Mouse (Mus musculus) stomach, embryonic 14.5 days (tissue): ENCODE results near the gene Tmem63a. TPM values are rescaled to one million over a fixed set of nuclear protein-coding genes. Genes with fewer than 3 reads are reported as not detected.

ENCODE experiments used
- ATAC-seq: fragments of 200-750 bp; cut with Nextera tagmentation; 2 replicates; pipeline ENCODE4 v1.8.0; 2017; ENCODE audit warnings: low read depth, moderate TSS enrichment; ENCODE audit not compliant: insufficient number of reproducible peaks, insufficient read depth, low FRiP score
- H3K27ac ChIP-seq: fragments of 300-500 bp; sonication (generic); 2 replicates; pipeline ENCODE4 v1.5.1; 2014; ENCODE audit warnings: mild to moderate bottlenecking, low read length, moderate library complexity, mixed read lengths
- H3K27me3 ChIP-seq: fragments of 300-500 bp; sonication (generic); 2 replicates; pipeline ENCODE4 v1.6.1; 2014; ENCODE audit warnings: low read length, control low read depth, mixed read lengths; ENCODE audit not compliant: control insufficient read depth, insufficient read depth
- H3K36me3 ChIP-seq: fragments of 300-500 bp; sonication (generic); 2 replicates; pipeline ENCODE4 v1.6.1; 2014; ENCODE audit warnings: mild to moderate bottlenecking, control low read depth, low read length, moderate library complexity, mixed read lengths; ENCODE audit not compliant: control insufficient read depth, insufficient read depth
- H3K4me1 ChIP-seq: fragments of 300-500 bp; sonication (generic); 2 replicates; pipeline ENCODE4 v1.6.1; 2014; ENCODE audit warnings: low read length, control low read depth, mixed read lengths; ENCODE audit not compliant: control insufficient read depth, insufficient read depth
- H3K4me2 ChIP-seq: fragments of 300-500 bp; sonication (generic); replicated peaks from 2 replicates; pipeline ENCODE4 v1.6.1; 2014; ENCODE audit warnings: low read depth, low read length, control low read depth
- H3K4me3 ChIP-seq: fragments of 300-500 bp; sonication (generic); 2 replicates; pipeline ENCODE4 v1.5.1; 2014; ENCODE audit warnings: low read depth, low read length, control low read depth
- H3K9ac ChIP-seq: fragments of 300-500 bp; sonication (generic); replicated peaks from 2 replicates; pipeline ENCODE4 v1.6.1; 2014; ENCODE audit warnings: low read depth, mild to moderate bottlenecking, control low read depth, low read length, moderate library complexity, mixed read lengths
- H3K9me3 ChIP-seq: fragments of 300-500 bp; sonication (generic); 2 replicates; pipeline ENCODE4 v1.6.1; 2016; ENCODE audit warnings: low read depth, low read length, control low read depth; ENCODE audit not compliant: control insufficient read depth
- WGBS: fragments of 180-500 bp; shearing (Covaris S2); extraction: QIAGEN DNeasy Blood & Tissue Kit; methylation state at CpG from one replicate; pipeline ENCODE4 v1.1.7; 2014; 5-methylcytosine and 5-hydroxymethylcytosine counted together
- polyA plus RNA-seq: library from polyadenylated mRNA; unstranded; fragments of >200 nt; fragmentation: Nextera tagmentation; extraction: Ambion mirVana; gene quantifications from 2 replicates; pipeline ENCODE4 v1.2.1, GENCODE M21; 2014

Gene Tmem63a
- polyA plus RNA-seq, 1 experiment from 2014 or later, result 14.8 TPM

GRCm38 (mm10) chr1:181010171-181010932, 68.2 kb downstream of the Tmem63a start:
- 41% methylated on average over 4 of the region's 4 CpGs for WGBS
- H3K9ac ChIP-seq, result no peak overlapping the region
- no peaks in the 10 kb centered on the region for H3K4me1 ChIP-seq
- H3K9me3 ChIP-seq, result no peaks in the 10 kb centered on the region
- no peaks in the 10 kb centered on the region for H3K36me3 ChIP-seq
- H3K27ac ChIP-seq, result no peak overlapping the region
- no peak overlapping the region for H3K4me3 ChIP-seq
- H3K4me2 ChIP-seq, result no peak overlapping the region
- H3K27me3 ChIP-seq, result no peaks in the 10 kb centered on the region
- ATAC-seq, result no peak

- Histone ChIP-seq H3K4me2 (no peak overlapping the region), H3K27ac (no peak overlapping the region), H3K9me3 (no peaks in the 10 kb centered on the region), H3K4me3 (no peak overlapping the region), H3K27me3 (no peaks in the 10 kb centered on the region), H3K36me3 (no peaks in the 10 kb centered on the region), H3K4me1 (no peaks in the 10 kb centered on the region; the same call in 1 of the 2 replicates), H3K9ac (no peak overlapping the region)
- 79% methylated on average over 5 of the region's 5 CpGs for WGBS
- no peak for ATAC-seq
Measured at GRCm38 (mm10) chr1:181011601-181012000, 69.5 kb downstream of the Tmem63a start.

- no peaks in the 10 kb centered on the region; the same call in 1 of the 2 replicates for H3K4me1 ChIP-seq
- no peak overlapping the region for H3K4me2 ChIP-seq
- WGBS, result 77% methylated on average over 3 of the region's 3 CpGs
- H3K27ac ChIP-seq, result no peak overlapping the region
- H3K9ac ChIP-seq, result no peak overlapping the region
- H3K4me3 ChIP-seq, result no peak overlapping the region
- no peaks in the 10 kb centered on the region for H3K9me3 ChIP-seq
- H3K27me3 ChIP-seq, result no peaks in the 10 kb centered on the region
- no peaks in the 10 kb centered on the region for H3K36me3 ChIP-seq
- ATAC-seq, result no peak
Measured at GRCm38 (mm10) chr1:181012416-181012815, 70.3 kb downstream of the Tmem63a start.

- H3K27ac ChIP-seq, result no peak overlapping the region
- ATAC-seq, result no peak
- H3K4me1 ChIP-seq, result no peaks in the 10 kb centered on the region; the same call in 1 of the 2 replicates
- no peaks in the 10 kb centered on the region for H3K9me3 ChIP-seq
- H3K27me3 ChIP-seq, result no peaks in the 10 kb centered on the region
- no peak overlapping the region for H3K4me2 ChIP-seq
- no peak overlapping the region for H3K4me3 ChIP-seq
- 69% methylated on average over 6 of the region's 6 CpGs for WGBS
- H3K9ac ChIP-seq, result no peak overlapping the region
- H3K36me3 ChIP-seq, result no peaks in the 10 kb centered on the region
Measured at GRCm38 (mm10) chr1:181013446-181013845, 71.3 kb downstream of the Tmem63a start.

- no peak for ATAC-seq
- Histone ChIP-seq H3K9me3 (no peaks in the 10 kb centered on the region), H3K27me3 (no peaks in the 10 kb centered on the region), H3K36me3 (no peaks in the 10 kb centered on the region), H3K27ac (no peak overlapping the region), H3K4me1 (no peaks in the 10 kb centered on the region; the same call in 1 of the 2 replicates), H3K4me2 (no peak overlapping the region), H3K4me3 (no peak overlapping the region), H3K9ac (no peak overlapping the region)
- 70% methylated on average over 6 of the region's 6 CpGs for WGBS
Measured at GRCm38 (mm10) chr1:181014731-181015500, 72.8 kb downstream of the Tmem63a start.

GRCm38 (mm10) chr1:181015558-181015957, 73.4 kb downstream of the Tmem63a start:
- Histone ChIP-seq H3K36me3 (no peaks in the 10 kb centered on the region), H3K9me3 (no peaks in the 10 kb centered on the region), H3K4me1 (no peaks in the 10 kb centered on the region; the same call in 1 of the 2 replicates), H3K9ac (no peak overlapping the region), H3K27me3 (no peaks in the 10 kb centered on the region), H3K4me3 (no peak overlapping the region), H3K27ac (no peak overlapping the region), H3K4me2 (no peak overlapping the region)
- no peak for ATAC-seq

GRCm38 (mm10) chr1:181016045-181016444, 73.9 kb downstream of the Tmem63a start:
- Histone ChIP-seq H3K27ac (no peak overlapping the region), H3K9ac (no peak overlapping the region), H3K4me1 (no peaks in the 10 kb centered on the region; the same call in 1 of the 2 replicates), H3K36me3 (no peaks in the 10 kb centered on the region), H3K4me2 (peak overlapping the region; percentile 98), H3K9me3 (no peaks in the 10 kb centered on the region), H3K4me3 (no peak overlapping the region), H3K27me3 (no peaks in the 10 kb centered on the region)
- ATAC-seq, result no peak
- WGBS, result 82% methylated on average over 4 of the region's 4 CpGs

GRCm38 (mm10) chr1:181016532-181017131, 74.5 kb downstream of the Tmem63a start:
- Histone ChIP-seq H3K4me2 (peak overlapping the region; percentile 98), H3K9me3 (no peaks in the 10 kb centered on the region), H3K4me3 (peak overlapping the region; percentile 42), H3K27me3 (no peaks in the 10 kb centered on the region), H3K36me3 (no peaks in the 10 kb centered on the region), H3K27ac (no peak overlapping the region), H3K9ac (peak overlapping the region; percentile 25; the same call in 1 of the 2 replicates), H3K4me1 (no peaks in the 10 kb centered on the region; the same call in 1 of the 2 replicates)
- ATAC-seq, result peak; percentile 46
- WGBS, result 2% methylated on average over 21 of the region's 21 CpGs
